Mouse (Mus musculus): Measurements from ENCODE around the gene Mff. TPM values are rescaled to one million over a fixed set of nuclear protein-coding genes. Genes with fewer than 3 reads are reported as not detected.

Gene Mff
- total and polyA plus RNA-seq, 3 experiments: 366 to 575 (median 387) TPM

- H3K9me3 ChIP-seq (replicated peaks): no peaks in the 10 kb centered on the region
- no peak overlapping the region for H3K4me3 ChIP-seq (ENCODE audit: low read depth, low read length)
- H3K4me1 ChIP-seq (ENCODE audit: insufficient read depth, low read depth, low read length): peaks cover 32% of the 10 kb centered on the region
- TF ChIP-seq GATA1 (IDR thresholded peaks at IDR 0.05; ENCODE audit: borderline replicate concordance, low read length): no peak
- TF ChIP-seq CTCF (IDR thresholded peaks at IDR 0.05; ENCODE audit: low read depth, low read length): no peak
- no peak for TF ChIP-seq POLR2AphosphoS5 (IDR thresholded peaks at IDR 0.05; ENCODE audit: insufficient replicate concordance, low read depth, low read length)
- TF ChIP-seq TAL1 (conservative IDR thresholded peaks at IDR 0.05; ENCODE audit: low read depth, low read length): no peak
- no peak for TF ChIP-seq GATA2 (IDR thresholded peaks at IDR 0.05; ENCODE audit: borderline replicate concordance, low read depth, low read length)
- no peaks in the 10 kb centered on the region for H3K27me3 ChIP-seq (ENCODE audit: insufficient read depth, low read length)
- DNase-seq (ENCODE audit: low spot score) (no peak), ATAC-seq (ENCODE audit: extremely low read depth, insufficient number of reproducible peaks, low FRiP score, poor library complexity, severe bottlenecking) (no peak)
- H3K36me3 ChIP-seq (replicated peaks): peaks cover 69% of the 10 kb centered on the region
These were observed 19.3 kb downstream of the Mff start for GRCm38 (mm10) chr1:82743962-82744361.

DNA sequence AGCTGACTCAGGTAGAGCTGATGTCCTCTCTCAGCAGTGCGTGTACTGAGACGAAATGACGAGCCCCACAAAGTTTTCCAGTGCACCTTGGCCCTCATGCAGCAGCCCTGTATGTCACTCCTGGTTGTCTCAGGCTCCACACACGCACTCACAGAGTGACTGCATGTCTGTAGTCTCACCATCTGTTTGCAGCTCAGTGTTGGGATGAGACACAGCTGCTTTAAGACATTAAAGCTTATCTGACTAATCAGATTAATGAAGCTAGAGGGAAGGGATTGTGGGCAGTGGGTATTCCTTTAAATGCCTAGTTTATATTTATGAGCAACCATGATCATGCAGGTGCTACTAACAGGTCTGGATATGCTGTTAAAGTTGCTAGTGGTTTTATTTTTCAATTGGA is 21.7 kb downstream of the Mff start:
- 0 out of 2 replicates have a peak, but pooled peaks have one; percentile 18 for ATAC-seq (ENCODE audit: extremely low read depth, insufficient number of reproducible peaks, low FRiP score, poor library complexity, severe bottlenecking)

GRCm38 (mm10) chr1:82747714-82748452 is 23.2 kb downstream of the Mff start:
- no peak for TF ChIP-seq POLR2AphosphoS5 (IDR thresholded peaks at IDR 0.05; ENCODE audit: insufficient replicate concordance, low read depth, low read length)
- no peak for TF ChIP-seq GATA2 (IDR thresholded peaks at IDR 0.05; ENCODE audit: borderline replicate concordance, low read depth, low read length)
- no peak for TF ChIP-seq TAL1 (conservative IDR thresholded peaks at IDR 0.05; ENCODE audit: low read depth, low read length)
- TF ChIP-seq GATA1 (IDR thresholded peaks at IDR 0.05; ENCODE audit: borderline replicate concordance, low read length): no peak
- no peak for TF ChIP-seq CTCF (IDR thresholded peaks at IDR 0.05; ENCODE audit: low read depth, low read length)
- no peak for DNase-seq (ENCODE audit: low spot score)
- Histone ChIP-seq H3K4me3 (ENCODE audit: low read depth, low read length) (no peak overlapping the region), H3K36me3 (replicated peaks) (peaks cover 72% of the 10 kb centered on the region), H3K4me1 (ENCODE audit: insufficient read depth, low read depth, low read length) (peaks cover 31% of the 10 kb centered on the region), H3K9me3 (replicated peaks) (no peaks in the 10 kb centered on the region), H3K27me3 (ENCODE audit: insufficient read depth, low read length) (no peaks in the 10 kb centered on the region)
- peak; percentile 77 for ATAC-seq (ENCODE audit: extremely low read depth, insufficient number of reproducible peaks, low FRiP score, poor library complexity, severe bottlenecking)

More for the DNA sequence above, 21.7 kb downstream of the Mff start:
- no peak for DNase-seq (ENCODE audit: low spot score)
- peaks cover 33% of the 10 kb centered on the region for H3K4me1 ChIP-seq (ENCODE audit: insufficient read depth, low read depth, low read length)
- TF ChIP-seq POLR2AphosphoS5 (IDR thresholded peaks at IDR 0.05; ENCODE audit: insufficient replicate concordance, low read depth, low read length) (no peak), TAL1 (conservative IDR thresholded peaks at IDR 0.05; ENCODE audit: low read depth, low read length) (no peak), GATA2 (IDR thresholded peaks at IDR 0.05; ENCODE audit: borderline replicate concordance, low read depth, low read length) (no peak), GATA1 (IDR thresholded peaks at IDR 0.05; ENCODE audit: borderline replicate concordance, low read length) (no peak), CTCF (IDR thresholded peaks at IDR 0.05; ENCODE audit: low read depth, low read length) (no peak)
- H3K9me3 ChIP-seq (replicated peaks): no peaks in the 10 kb centered on the region
- H3K36me3 ChIP-seq (replicated peaks): peaks cover 72% of the 10 kb centered on the region
- H3K4me3 ChIP-seq (ENCODE audit: low read depth, low read length): no peak overlapping the region
- no peaks in the 10 kb centered on the region for H3K27me3 ChIP-seq (ENCODE audit: insufficient read depth, low read length)

- peaks cover 70% of the 10 kb centered on the region for H3K36me3 ChIP-seq (replicated peaks)
- no peak for DNase-seq (ENCODE audit: low spot score)
- no peaks in the 10 kb centered on the region for H3K27me3 ChIP-seq (ENCODE audit: insufficient read depth, low read length)
- TF ChIP-seq POLR2AphosphoS5 (IDR thresholded peaks at IDR 0.05; ENCODE audit: insufficient replicate concordance, low read depth, low read length) (no peak), TAL1 (conservative IDR thresholded peaks at IDR 0.05; ENCODE audit: low read depth, low read length) (no peak), GATA1 (IDR thresholded peaks at IDR 0.05; ENCODE audit: borderline replicate concordance, low read length) (no peak), CTCF (IDR thresholded peaks at IDR 0.05; ENCODE audit: low read depth, low read length) (peak; percentile 67; the same call in 1 of the 2 replicates), GATA2 (IDR thresholded peaks at IDR 0.05; ENCODE audit: borderline replicate concordance, low read depth, low read length) (no peak)
- ATAC-seq (ENCODE audit: extremely low read depth, insufficient number of reproducible peaks, low FRiP score, poor library complexity, severe bottlenecking): peak; percentile 30; the same call in 1 of the 2 replicates
- peaks cover 2% of the 10 kb centered on the region; the same call in 1 of the 2 replicates for H3K4me1 ChIP-seq (ENCODE audit: insufficient read depth, low read depth, low read length)
- no peaks in the 10 kb centered on the region for H3K9me3 ChIP-seq (replicated peaks)
- no peak overlapping the region for H3K4me3 ChIP-seq (ENCODE audit: low read depth, low read length)
These were observed 34.8 kb downstream of the Mff start for GRCm38 (mm10) chr1:82759520-82759919.

GRCm38 (mm10) chr1:82761454-82762169 is 36.9 kb downstream of the Mff start:
- Histone ChIP-seq H3K4me3 (ENCODE audit: low read depth, low read length) (no peak overlapping the region), H3K27me3 (ENCODE audit: insufficient read depth, low read length) (no peaks in the 10 kb centered on the region), H3K4me1 (ENCODE audit: insufficient read depth, low read depth, low read length) (no peaks in the 10 kb centered on the region), H3K36me3 (replicated peaks) (peaks cover 52% of the 10 kb centered on the region), H3K9me3 (replicated peaks) (no peaks in the 10 kb centered on the region)
- TF ChIP-seq TAL1 (conservative IDR thresholded peaks at IDR 0.05; ENCODE audit: low read depth, low read length) (no peak), POLR2AphosphoS5 (IDR thresholded peaks at IDR 0.05; ENCODE audit: insufficient replicate concordance, low read depth, low read length) (no peak)
- ATAC-seq (ENCODE audit: extremely low read depth, insufficient number of reproducible peaks, low FRiP score, poor library complexity, severe bottlenecking) (no peak), DNase-seq (ENCODE audit: low spot score) (no peak)

- Histone ChIP-seq H3K4me1 (ENCODE audit: insufficient read depth, low read depth, low read length) (no peaks in the 10 kb centered on the region), H3K4me3 (ENCODE audit: low read depth, low read length) (no peak overlapping the region), H3K27me3 (ENCODE audit: insufficient read depth, low read length) (no peaks in the 10 kb centered on the region), H3K9me3 (replicated peaks) (no peaks in the 10 kb centered on the region), H3K36me3 (replicated peaks) (peaks cover 45% of the 10 kb centered on the region)
- no peak for TF ChIP-seq POLR2AphosphoS5 (IDR thresholded peaks at IDR 0.05; ENCODE audit: insufficient replicate concordance, low read depth, low read length)
- no peak for TF ChIP-seq GATA1 (IDR thresholded peaks at IDR 0.05; ENCODE audit: borderline replicate concordance, low read length)
- peak; percentile 55; the same call in 1 of the 2 replicates for TF ChIP-seq CTCF (IDR thresholded peaks at IDR 0.05; ENCODE audit: low read depth, low read length)
- no peak for ATAC-seq (ENCODE audit: extremely low read depth, insufficient number of reproducible peaks, low FRiP score, poor library complexity, severe bottlenecking)
- no peak for DNase-seq (ENCODE audit: low spot score)
These were observed 37.6 kb downstream of the Mff start for GRCm38 (mm10) chr1:82762274-82762673.

Measured in G1E (cell line).